Mouse (Mus musculus) embryonic facial prominence, embryonic 14.5 days (tissue): ENCODE measurements around the gene Psg28. TPM values are rescaled to one million over a fixed set of nuclear protein-coding genes. Genes with fewer than 3 reads are reported as not detected.
"Not testable (repeated sequence)": the region's sequence is repeated elsewhere in the genome, so short reads cannot be mapped to it uniquely, and the experiment has no call there.

ENCODE experiments used
- ATAC-seq: fragments of 200-750 bp; cut with Nextera tagmentation; 2 replicates; pipeline ENCODE4 v1.8.0; 2017; ENCODE audit warnings: low read depth, moderate number of reproducible peaks, moderate TSS enrichment
- DNase-seq: peaks from one replicate; pipeline ENCODE4 v3.0.0-alpha.2; 2015; ENCODE audit warnings: low spot score
- H3K27ac ChIP-seq: fragments of 300-500 bp; sonication (generic); replicated peaks from 2 replicates; pipeline ENCODE4 v1.5.1; 2014; ENCODE audit warnings: low read depth, mild to moderate bottlenecking, low read length, moderate library complexity
- H3K27me3 ChIP-seq: fragments of 300-500 bp; sonication (generic); replicated peaks from 2 replicates; pipeline ENCODE4 v1.6.1; 2014; ENCODE audit warnings: low read length; ENCODE audit not compliant: control insufficient read depth, insufficient read depth
- H3K36me3 ChIP-seq: fragments of 300-500 bp; sonication (generic); 2 replicates; pipeline ENCODE4 v1.6.1; 2014; ENCODE audit warnings: low read length, mixed read lengths; ENCODE audit not compliant: control insufficient read depth, insufficient read depth
- H3K4me1 ChIP-seq: fragments of 300-500 bp; sonication (generic); 2 replicates; pipeline ENCODE4 v1.6.1; 2014; ENCODE audit warnings: antibody characterized with exemption, low read length; ENCODE audit not compliant: control insufficient read depth, insufficient read depth
- H3K4me2 ChIP-seq: fragments of 300-500 bp; sonication (generic); 2 replicates; pipeline ENCODE4 v1.6.1; 2014; ENCODE audit warnings: low read depth, mild to moderate bottlenecking, low read length, moderate library complexity, mixed read lengths
- H3K4me3 ChIP-seq: fragments of 300-500 bp; sonication (generic); 2 replicates; pipeline ENCODE4 v1.5.1; 2014; ENCODE audit warnings: low read depth, mild to moderate bottlenecking, low read length
- H3K9ac ChIP-seq: fragments of 300-500 bp; sonication (generic); 2 replicates; pipeline ENCODE4 v1.6.1; 2014; ENCODE audit warnings: low read depth, mild to moderate bottlenecking, low read length, moderate library complexity, mixed read lengths
- H3K9me3 ChIP-seq: fragments of 300-500 bp; sonication (generic); 2 replicates; pipeline ENCODE4 v1.6.1; 2016; ENCODE audit warnings: low read length; ENCODE audit not compliant: control insufficient read depth
- WGBS: fragments of 180-500 bp; shearing (Covaris S2); extraction: QIAGEN DNeasy Blood & Tissue Kit; methylation state at CpG from one replicate; pipeline ENCODE4 v1.1.7; 2014; 5-methylcytosine and 5-hydroxymethylcytosine counted together
- microRNA-seq: library from miRNA; unstranded; fragments of <30 nt; microRNA quantifications from one replicate; pipeline ENCODE4, GENCODE M21; 2016; ENCODE audit warnings: borderline number of aligned reads
- polyA plus RNA-seq: library from polyadenylated mRNA; unstranded; fragments of >200 nt; fragmentation: Nextera tagmentation; extraction: Ambion mirVana; gene quantifications from 2 replicates; pipeline ENCODE4 v1.2.1, GENCODE M21; 2014

Gene Psg28
- polyA plus RNA-seq = not detected in 2 replicates

GRCm38 (mm10) chr7:18431941-18432340 is at the start of gene Psg28:
TSS of gene Psg28 (minus strand) at chr7:18432041.
- H3K9me3 ChIP-seq, H3K27ac ChIP-seq, H3K4me2 ChIP-seq, H3K4me3 ChIP-seq, H3K27me3 ChIP-seq, DNase-seq, H3K9ac ChIP-seq, H3K36me3 ChIP-seq, ATAC-seq, H3K4me1 ChIP-seq: not testable (repeated sequence)
- 80% methylated on average over 2 of the region's 2 CpGs for WGBS

GRCm38 (mm10) chr7:18403407-18403806 is 28.4 kb downstream of the Psg28 start:
- H3K27me3 ChIP-seq = no peaks in the 10 kb centered on the region
- WGBS = 48% methylated on average over 10 of the region's 11 CpGs
- no peak overlapping the region for H3K4me2 ChIP-seq
- ATAC-seq = no peak
- no peak for DNase-seq
- no peak overlapping the region for H3K27ac ChIP-seq
- no peaks in the 10 kb centered on the region for H3K36me3 ChIP-seq
- peaks cover 16% of the 10 kb centered on the region for H3K9me3 ChIP-seq
- H3K4me1 ChIP-seq = no peaks in the 10 kb centered on the region
- 0 out of 2 replicates have a peak overlapping the region, but pooled peaks have one; percentile 14 for H3K4me3 ChIP-seq
- no peak overlapping the region for H3K9ac ChIP-seq

- Histone ChIP-seq H3K27ac (no peak overlapping the region), H3K4me3 (peak overlapping the region; percentile 14; the same call in 1 of the 2 replicates), H3K9ac (no peak overlapping the region), H3K36me3 (no peaks in the 10 kb centered on the region), H3K4me2 (no peak overlapping the region), H3K9me3 (peaks cover 16% of the 10 kb centered on the region), H3K27me3 (no peaks in the 10 kb centered on the region), H3K4me1 (no peaks in the 10 kb centered on the region)
- ATAC-seq (peak; percentile 60), DNase-seq (peak; percentile 1)
- WGBS = 41% methylated on average over 24 of the region's 35 CpGs
These were observed 29.2 kb downstream of the Psg28 start for GRCm38 (mm10) chr7:18402527-18403237.

- not testable (repeated sequence) for H3K9ac ChIP-seq, ATAC-seq, H3K27ac ChIP-seq, H3K4me3 ChIP-seq, H3K4me1 ChIP-seq, H3K36me3 ChIP-seq, H3K4me2 ChIP-seq, DNase-seq, H3K27me3 ChIP-seq, H3K9me3 ChIP-seq
- WGBS = 77% methylated on average over 4 of the region's 4 CpGs
These were observed 40.4 kb downstream of the Psg28 start for GRCm38 (mm10) chr7:18391483-18391882.

- peaks cover 14% of the 10 kb centered on the region; the same call in 1 of the 2 replicates for H3K9me3 ChIP-seq
- no peaks in the 10 kb centered on the region for H3K4me1 ChIP-seq
- no peak overlapping the region for H3K27ac ChIP-seq
- no peak overlapping the region for H3K4me2 ChIP-seq
- 54% methylated on average over 2 of the region's 2 CpGs for WGBS
- no peak overlapping the region for H3K9ac ChIP-seq
- no peak for ATAC-seq
- H3K4me3 ChIP-seq = no peak overlapping the region
- no peaks in the 10 kb centered on the region for H3K27me3 ChIP-seq
- no peaks in the 10 kb centered on the region for H3K36me3 ChIP-seq
- no peak for DNase-seq
These were observed 53.5 kb downstream of the Psg28 start for GRCm38 (mm10) chr7:18378295-18378694.

Small RNAs within 50 kb of the gene (microRNA-seq; reads per million reads assigned to microRNA genes)
- gene Gm24715 = not detected

Other genes with a start within 250 kb of the Psg28 start
- gene Mill1, start 186.7 kb downstream of the Psg28 start, polyA plus RNA-seq = 0.26 TPM in 1 of 2 replicates, not detected in the other
- gene Psg18, start 77.0 kb downstream of the Psg28 start, polyA plus RNA-seq = not detected in 2 replicates
- gene Psg26, start 52.1 kb upstream of the Psg28 start, polyA plus RNA-seq = not detected in 2 replicates
- gene Psg25, start 100.2 kb upstream of the Psg28 start, polyA plus RNA-seq = not detected in 2 replicates
- not detected in 2 replicates for gene Psg27, start 135.3 kb upstream of the Psg28 start, polyA plus RNA-seq
- gene Psg23, start 184.5 kb upstream of the Psg28 start, polyA plus RNA-seq = not detected in 2 replicates
- gene Psg21, start 224.7 kb upstream of the Psg28 start, polyA plus RNA-seq = not detected in 2 replicates